Mouse (Mus musculus): ENCODE data around the gene Kalrn. TPM values are rescaled to one million over a fixed set of nuclear protein-coding genes. Genes with fewer than 3 reads are reported as not detected.

Kalrn gene
- polyA plus RNA-seq, 1 experiment, result 3.3 TPM

DNA sequence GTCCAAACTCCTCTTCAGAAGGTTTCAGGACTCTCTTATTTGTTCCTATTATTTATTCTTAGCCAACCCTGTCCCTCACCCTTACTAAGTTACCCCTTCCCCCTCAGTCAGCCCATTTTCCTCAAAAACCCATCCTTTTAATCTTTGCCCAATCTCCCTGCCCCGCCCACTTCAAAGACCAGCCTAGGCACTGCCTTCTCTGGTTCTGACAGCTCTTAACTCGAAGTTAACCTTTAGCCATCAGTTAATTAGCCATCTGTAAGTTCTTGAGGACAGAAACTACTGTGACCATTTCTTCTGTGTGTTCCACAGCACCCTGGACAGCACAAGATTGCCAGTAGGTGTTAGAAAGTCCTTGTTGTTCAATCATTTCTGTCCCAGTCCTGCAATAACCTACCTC lies 3.4 kb downstream of the Kalrn start:
- no peak for TF ChIP-seq GATA1 (IDR thresholded peaks at IDR 0.05; ENCODE audit: low read length)

DNA sequence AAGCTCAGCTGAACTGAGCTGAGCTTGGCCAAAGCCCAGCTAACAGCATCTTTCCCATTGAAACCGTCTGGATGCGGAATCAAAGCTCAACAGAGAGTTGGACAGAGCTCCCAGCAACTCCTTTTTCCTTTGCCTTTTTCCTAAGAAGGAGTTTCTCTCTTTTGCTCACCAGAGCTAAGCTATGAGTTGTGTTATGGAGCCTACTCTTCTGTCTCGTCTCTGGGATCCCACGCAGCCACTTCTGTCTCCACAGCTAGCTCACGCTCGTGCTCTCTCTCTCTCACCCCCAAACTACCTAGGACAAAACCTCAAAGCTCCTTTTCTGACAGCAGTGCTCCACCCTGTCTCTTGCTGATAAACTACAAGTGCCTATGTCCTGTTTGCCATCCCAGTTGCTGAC lies 4.5 kb downstream of the Kalrn start:
- no peak for TF ChIP-seq GATA1 (IDR thresholded peaks at IDR 0.05; ENCODE audit: low read length)

DNA sequence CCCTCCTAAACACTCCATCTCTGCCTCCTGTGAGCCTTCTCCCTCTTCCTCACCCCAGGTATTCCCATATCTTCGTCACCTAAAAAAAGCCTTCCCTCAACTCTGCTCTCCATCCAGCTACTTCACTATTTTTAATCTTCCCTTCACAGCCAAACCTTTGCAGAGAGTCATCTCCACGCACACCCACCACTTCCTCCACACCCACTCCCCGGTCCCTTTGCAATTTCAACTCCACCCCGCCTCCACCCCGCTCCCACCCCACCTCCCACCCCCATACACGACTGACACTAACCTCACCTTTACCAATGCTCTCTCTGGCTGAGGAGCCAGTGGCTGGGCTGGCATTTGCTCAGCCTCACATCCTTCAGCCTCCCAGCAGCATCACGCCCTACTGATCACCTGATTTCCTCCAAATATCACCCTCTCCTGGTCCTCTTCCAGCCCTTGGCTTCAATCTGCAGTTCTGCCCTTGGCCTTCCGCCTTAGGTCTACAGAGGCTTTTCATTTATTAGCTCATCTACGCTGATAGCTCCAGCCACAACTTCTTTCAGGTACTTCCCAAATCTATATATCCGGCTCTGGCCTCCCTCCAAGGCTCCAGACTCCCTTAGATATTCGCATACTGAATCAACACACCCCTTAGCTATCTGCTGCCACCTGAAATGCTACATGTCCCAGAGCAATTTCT lies 9.6 kb downstream of the Kalrn start:
- TF ChIP-seq GATA1 (IDR thresholded peaks at IDR 0.05; ENCODE audit: low read length), result no peak

DNA sequence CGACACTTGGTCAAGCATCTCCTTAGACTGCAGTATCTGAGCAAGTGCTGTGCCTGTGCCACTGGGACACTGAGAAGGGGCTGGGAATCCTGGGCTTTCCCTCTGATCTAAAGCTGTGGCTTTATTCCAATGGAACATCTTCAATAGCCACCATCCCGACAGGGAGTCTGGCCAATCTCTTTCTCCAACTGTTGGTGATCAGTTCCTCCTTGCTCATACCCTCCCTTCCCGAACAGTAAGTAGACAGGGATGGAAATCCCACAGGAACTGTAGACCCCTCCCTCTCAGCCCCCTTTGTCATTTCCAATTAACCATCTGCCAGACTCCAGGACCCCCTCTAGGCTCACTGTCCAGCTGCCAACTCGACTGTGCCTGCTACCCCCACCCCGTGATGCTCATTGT lies 11.6 kb downstream of the Kalrn start:
- no peak for TF ChIP-seq GATA1 (IDR thresholded peaks at IDR 0.05; ENCODE audit: low read length)

DNA sequence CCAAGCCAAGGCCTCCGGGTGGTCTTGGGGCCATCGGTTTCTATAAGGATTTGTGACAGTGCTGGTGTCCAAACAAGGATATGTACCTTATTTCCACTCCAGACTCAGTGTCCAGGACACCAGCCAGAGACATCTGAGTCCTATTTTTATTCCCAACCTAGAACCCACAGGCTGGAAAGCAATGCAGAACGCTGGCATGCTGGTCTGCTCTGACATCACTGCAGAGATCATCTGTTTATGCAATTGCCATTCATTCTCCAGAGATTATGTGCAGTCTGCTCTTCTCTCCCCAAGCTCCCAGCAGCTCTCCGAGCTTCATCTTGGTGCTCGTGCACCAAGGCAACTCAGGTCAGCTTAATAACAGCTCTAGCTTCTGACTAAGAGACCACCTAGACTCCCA lies 12.5 kb downstream of the Kalrn start:
- no peak for TF ChIP-seq GATA1 (IDR thresholded peaks at IDR 0.05; ENCODE audit: low read length)

DNA sequence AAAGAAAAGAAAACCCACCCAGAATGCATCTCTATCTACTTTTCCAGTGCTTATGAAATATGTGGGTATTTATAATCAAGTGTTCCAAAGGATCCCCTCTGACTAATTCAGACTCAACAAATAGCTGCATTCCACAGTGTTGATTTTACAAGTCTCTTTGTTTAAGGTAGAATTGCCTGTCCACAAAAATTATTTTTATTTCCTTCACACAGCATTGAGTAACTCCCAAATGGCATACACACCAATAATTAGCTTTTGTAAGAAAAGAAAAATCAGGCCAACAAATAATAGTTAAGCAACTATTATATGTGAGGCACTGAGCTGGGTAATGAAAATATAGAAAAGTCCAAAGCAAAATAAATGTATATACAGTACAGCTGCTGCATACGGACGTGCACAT lies 12.9 kb downstream of the Kalrn start:
- TF ChIP-seq GATA1 (IDR thresholded peaks at IDR 0.05; ENCODE audit: low read length), result no peak

DNA sequence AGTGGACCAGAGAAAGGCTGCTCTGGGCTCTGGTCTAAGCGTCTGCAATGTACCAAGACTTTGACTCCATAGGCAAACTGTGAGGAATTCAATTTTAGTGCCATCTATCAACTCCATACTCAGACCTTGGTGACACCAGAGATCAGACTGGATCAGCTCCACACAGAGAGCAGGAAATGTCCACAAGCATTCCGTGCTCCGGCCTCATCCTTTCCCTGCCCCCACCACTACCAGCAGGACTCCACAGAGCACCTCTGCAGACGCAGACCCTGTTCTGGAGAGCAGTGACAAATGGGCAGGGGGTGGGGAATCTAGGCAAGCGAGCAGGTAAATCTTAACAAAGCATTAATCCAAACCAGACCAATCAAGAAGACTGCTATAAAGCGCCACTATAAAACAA lies 15.4 kb downstream of the Kalrn start:
- no peak for TF ChIP-seq GATA1 (IDR thresholded peaks at IDR 0.05; ENCODE audit: low read length)

DNA sequence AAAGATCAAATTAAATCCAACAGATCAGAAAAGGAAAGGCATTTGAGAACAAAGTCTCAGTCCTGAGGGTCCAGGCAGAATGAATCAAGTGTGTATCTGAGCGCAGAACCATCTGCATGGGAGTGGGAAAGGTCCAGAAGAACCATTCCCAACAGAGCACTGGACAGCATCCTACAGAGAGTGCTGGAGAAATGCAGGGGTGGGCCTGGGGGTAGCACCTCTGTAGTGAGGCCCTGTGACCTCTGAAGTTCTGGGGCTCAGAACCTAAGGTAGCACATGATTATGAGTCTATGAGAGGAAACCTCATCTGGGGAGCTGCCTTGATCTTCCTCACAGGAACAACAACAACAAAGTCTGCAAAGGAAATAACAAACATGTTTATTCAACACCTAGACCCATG lies 20.6 kb downstream of the Kalrn start:
- no peak for TF ChIP-seq GATA1 (IDR thresholded peaks at IDR 0.05; ENCODE audit: low read length)

DNA sequence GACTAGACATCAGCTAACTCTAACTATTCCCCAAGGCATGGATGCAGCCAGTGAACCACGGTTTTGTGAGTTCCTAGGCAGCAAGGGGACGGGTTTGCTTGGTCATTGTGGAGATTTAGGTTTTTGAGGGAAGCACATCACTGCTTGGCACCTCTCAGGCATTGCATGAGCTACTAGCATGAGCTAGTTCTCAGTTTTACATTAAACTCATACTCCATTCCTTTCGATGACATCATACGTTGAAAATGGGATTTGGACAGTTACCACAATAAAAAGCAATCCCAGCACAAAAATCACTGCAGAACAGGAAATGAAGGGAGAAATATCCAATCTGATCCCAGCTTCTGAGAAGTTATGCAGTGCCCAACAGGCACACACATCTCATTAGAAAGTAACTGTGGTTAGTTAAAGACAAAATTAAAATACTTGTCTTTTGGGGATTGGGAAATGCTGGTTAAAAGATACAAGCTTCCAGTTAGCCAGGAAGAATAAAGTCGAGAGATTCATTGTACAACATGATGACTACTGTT lies 23.8 kb downstream of the Kalrn start:
- TF ChIP-seq GATA1 (IDR thresholded peaks at IDR 0.05; ENCODE audit: low read length), result no peak

DNA sequence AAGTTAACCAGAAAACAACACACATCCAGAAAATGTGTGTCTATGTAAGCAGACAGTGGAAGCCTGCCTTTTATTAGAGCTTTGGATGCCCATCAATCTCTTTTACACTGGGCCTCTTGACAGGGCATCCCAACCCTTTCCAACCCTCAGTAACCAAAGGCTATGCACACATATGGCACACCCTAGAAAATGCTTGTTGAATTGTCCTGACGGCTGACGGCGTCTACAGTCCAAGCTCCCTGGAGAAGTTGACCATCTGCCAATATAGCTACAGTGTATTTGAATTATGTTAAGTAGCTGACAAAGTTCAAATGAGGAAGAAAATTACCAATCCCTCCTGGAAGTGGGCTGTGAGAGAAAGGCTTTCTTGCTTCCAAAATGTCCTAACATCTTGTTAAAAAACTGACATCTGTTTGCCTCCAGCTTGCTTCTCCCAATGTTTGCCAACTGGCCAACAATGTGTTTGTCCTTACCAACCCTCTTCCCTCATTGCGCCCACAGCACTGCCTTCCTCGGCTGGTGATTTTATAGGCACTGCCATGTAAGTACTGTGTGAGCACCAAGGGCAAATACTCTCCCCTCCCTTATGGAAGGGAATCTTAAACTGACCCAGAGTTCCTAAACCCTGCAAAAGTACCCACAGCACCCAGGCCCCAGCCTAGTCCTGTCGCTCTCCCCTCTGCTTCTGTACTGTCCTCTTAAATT lies 26.4 kb downstream of the Kalrn start:
- TF ChIP-seq GATA1 (IDR thresholded peaks at IDR 0.05; ENCODE audit: low read length), result no peak

DNA sequence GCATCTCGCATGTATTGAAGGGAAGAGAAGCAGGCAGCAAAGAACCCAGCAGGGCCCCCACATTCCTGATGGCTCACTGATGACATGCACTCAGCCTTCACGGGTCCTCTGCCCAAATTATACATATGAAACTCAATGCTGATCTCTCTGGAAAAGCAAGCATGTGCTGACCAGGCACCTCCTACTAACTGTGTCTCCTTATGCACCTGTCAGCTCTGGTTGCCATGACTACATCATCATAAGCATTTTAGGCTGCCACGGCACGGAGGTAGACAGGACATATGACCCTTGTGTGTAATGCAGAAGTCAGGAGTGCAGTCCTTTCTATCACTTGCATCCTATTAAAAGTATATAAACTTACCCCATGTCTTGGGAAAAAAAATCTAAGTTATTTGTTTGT lies 29.6 kb downstream of the Kalrn start:
- no peak for TF ChIP-seq GATA1 (IDR thresholded peaks at IDR 0.05; ENCODE audit: low read length)

DNA sequence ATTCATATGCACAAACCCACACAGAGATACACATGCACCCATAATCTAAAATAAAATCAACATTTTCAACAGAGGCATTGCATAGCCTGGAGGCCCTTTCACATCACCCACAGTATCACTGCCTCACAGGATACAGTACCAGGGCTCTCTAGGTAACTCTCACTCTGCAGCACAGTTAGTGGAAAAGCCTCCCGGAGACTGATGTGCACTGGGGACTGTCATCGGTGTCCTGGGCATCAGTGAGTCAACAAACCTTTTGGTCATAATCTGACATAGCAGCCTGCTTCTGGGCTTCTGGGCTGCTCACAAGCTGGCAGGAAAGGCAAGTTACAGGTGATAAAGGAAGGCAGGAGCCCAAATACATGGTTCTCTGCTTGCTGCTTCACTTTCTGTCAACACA lies 31.0 kb downstream of the Kalrn start:
- no peak for TF ChIP-seq GATA1 (IDR thresholded peaks at IDR 0.05; ENCODE audit: low read length)

DNA sequence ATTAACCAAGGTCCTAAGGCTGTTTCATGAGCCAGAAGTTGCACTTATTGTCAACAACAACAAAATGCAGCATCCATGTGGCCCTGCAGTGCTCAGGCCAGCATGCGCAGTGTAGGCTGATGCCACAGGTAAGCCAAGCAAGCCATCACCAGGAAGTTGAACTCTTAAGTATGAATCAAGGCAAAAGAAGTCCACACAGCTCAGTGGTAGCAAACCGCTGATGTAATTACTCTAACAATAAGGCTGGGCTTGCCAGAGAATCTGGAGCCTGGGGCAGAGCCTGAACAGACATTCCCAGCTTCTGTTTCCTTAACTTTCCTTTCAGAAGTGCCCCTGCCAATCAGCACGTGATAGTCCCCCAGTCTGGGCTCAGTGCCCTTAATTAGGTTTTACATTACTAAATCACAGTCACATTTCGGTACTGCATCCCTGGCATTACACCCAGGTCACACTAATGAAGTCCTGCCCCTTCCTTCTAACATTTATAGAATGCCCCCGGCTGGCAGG lies 34.6 kb downstream of the Kalrn start:
- no peak for TF ChIP-seq GATA1 (IDR thresholded peaks at IDR 0.05; ENCODE audit: low read length)

DNA sequence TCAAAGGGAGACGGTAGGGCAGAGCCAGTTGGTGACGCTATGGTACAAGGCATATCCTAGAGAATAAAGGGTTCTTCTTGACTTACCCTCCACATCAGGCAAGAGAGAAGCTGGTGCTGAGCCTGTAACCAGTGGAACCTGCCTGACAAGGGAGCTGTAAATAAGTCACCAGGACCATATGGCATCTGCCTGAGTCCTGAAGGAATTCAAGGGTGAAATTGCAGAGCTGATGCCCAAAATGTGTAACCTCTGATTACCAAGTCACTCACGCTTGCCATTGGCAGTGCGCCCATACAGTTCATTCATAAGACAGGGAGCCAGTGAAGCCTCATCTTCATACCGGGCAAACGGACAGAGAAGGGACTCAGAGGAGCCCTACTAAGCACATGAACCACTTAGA lies 37.0 kb downstream of the Kalrn start:
- TF ChIP-seq GATA1 (IDR thresholded peaks at IDR 0.05; ENCODE audit: low read length), result no peak

DNA sequence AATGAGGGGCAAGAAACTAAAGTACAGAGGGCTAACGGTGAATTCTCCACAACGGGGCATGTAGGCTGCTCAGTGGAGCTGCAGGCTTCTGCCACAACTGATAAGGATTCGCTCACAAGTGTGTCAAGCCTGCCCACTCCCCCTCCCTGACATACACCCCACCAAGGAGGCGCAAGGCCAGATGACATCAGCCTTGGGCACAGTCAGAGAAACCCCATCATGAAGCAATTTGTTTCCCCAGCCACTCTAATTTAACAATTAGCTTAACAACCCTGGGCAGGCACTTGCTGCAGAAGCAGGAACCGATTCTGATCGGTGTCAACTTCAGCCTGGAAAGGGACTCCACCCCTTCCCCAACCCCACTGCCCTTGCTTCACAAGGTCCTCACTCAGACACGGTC lies 38.2 kb downstream of the Kalrn start:
- no peak for TF ChIP-seq GATA1 (IDR thresholded peaks at IDR 0.05; ENCODE audit: low read length)

DNA sequence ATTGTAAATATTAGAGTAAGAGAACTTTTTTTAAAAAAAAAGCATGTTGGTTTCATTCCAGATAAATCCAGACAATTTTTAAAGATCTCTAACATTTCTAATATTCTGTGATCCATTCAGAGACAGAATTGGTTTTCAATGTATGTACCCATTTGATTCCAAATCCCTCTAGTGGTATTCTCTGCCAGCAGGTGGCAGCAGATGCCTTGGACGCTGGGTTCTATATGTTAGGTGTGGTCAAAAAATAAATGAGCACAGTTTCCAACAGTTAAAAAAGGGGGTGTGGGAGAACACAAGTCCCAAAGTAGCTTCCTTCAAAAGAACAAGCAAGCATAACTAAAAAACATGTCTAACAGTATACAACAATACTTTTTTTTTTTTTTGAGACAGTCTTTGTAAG lies 41.8 kb downstream of the Kalrn start:
- no peak for TF ChIP-seq GATA1 (IDR thresholded peaks at IDR 0.05; ENCODE audit: low read length)

DNA sequence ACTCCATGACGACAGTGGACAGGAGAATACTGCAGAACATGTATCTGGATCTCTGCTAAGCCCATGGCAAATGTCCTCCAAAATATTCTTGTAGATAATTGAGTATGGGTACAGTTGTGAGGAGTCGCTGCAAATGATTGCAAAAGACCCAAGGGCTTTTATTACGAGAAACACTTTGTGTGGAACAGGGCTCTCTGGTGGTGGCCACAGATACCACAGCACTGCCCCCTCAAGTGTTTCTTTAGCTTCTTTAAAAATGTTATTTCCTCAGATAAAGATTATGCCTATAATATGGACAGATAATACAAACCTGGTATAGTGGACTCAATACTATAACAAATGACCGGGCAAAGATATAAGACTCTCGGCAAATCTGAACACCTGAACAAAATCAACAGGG lies 43.3 kb downstream of the Kalrn start:
- no peak for TF ChIP-seq GATA1 (IDR thresholded peaks at IDR 0.05; ENCODE audit: low read length)
